Mouse (Mus musculus): Measurements from ENCODE around the gene Slc35f5. TPM values are rescaled to one million over a fixed set of nuclear protein-coding genes. Genes with fewer than 3 reads are reported as not detected.
"Not testable (repeated sequence)": the region's sequence is repeated elsewhere in the genome, so short reads cannot be mapped to it uniquely, and the experiment has no call there.

The Slc35f5 gene
- polyA plus RNA-seq, 1 experiment: 7.8 TPM

- H3K36me3 ChIP-seq (ENCODE audit: control insufficient read depth, insufficient read depth): no peaks in the 10 kb centered on the region
- no peaks in the 10 kb centered on the region for H3K79me2 ChIP-seq (ENCODE audit: control insufficient read depth, insufficient read depth)
- no peak overlapping the region for H3ac ChIP-seq (ENCODE audit: control insufficient read depth, insufficient read length, low read depth)
- TF ChIP-seq CEBPB (IDR thresholded peaks at IDR 0.05; ENCODE audit: low read depth) (no peak), MYOG (IDR thresholded peaks at IDR 0.05; ENCODE audit: control insufficient read depth, extremely low read depth, insufficient read length) (no peak), FOSL1 (IDR thresholded peaks at IDR 0.05; ENCODE audit: insufficient read depth, low read length, poor library complexity, severe bottlenecking) (no peak), CTCF (IDR thresholded peaks at IDR 0.05; ENCODE audit: control insufficient read depth, insufficient read depth, insufficient read length) (no peak), MYOD1 (IDR thresholded peaks at IDR 0.05; ENCODE audit: control insufficient read depth, insufficient read length, low read depth) (no peak), USF1 (IDR thresholded peaks at IDR 0.05; ENCODE audit: low read depth) (no peak), MAX (IDR thresholded peaks at IDR 0.05) (no peak)
- H3K27me3 ChIP-seq (ENCODE audit: control insufficient read depth, insufficient read depth, insufficient read length): no peaks in the 10 kb centered on the region
- H3K79me3 ChIP-seq (ENCODE audit: low read depth): no peaks in the 10 kb centered on the region
- H3K4me3 ChIP-seq (ENCODE audit: insufficient read depth, poor library complexity, severe bottlenecking): no peak overlapping the region
Measured at GRCm38 (mm10) chr1:125526666-125527004, 33.8 kb upstream of the Slc35f5 start.

DNA sequence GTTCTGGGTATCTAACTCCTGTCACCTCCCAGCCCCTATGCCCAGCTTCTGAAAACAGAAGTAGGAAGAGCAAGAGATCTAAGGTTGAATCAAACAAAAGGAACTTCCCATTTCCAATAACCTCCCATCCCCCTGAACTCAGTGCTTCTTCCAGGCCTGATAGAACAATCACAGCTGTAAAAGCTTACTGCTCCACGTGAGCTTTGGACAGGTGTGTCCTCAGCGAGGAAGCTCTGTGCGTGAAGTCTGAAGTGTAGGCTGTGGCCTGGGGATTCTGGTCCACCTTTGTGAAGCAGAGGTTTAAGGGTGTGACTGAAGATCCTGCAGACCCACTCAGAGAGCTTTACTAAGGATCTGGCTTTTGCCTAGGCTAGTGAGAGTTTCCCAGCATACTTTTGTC lies 33.0 kb upstream of the Slc35f5 start:
- H3K79me3 ChIP-seq (ENCODE audit: low read depth): no peaks in the 10 kb centered on the region
- no peaks in the 10 kb centered on the region for H3K36me3 ChIP-seq (ENCODE audit: control insufficient read depth, insufficient read depth)
- no peak overlapping the region for H3ac ChIP-seq (ENCODE audit: control insufficient read depth, insufficient read length, low read depth)
- no peaks in the 10 kb centered on the region for H3K79me2 ChIP-seq (ENCODE audit: control insufficient read depth, insufficient read depth)
- H3K27me3 ChIP-seq (ENCODE audit: control insufficient read depth, insufficient read depth, insufficient read length): no peaks in the 10 kb centered on the region
- TF ChIP-seq MYOG (IDR thresholded peaks at IDR 0.05; ENCODE audit: control insufficient read depth, extremely low read depth, insufficient read length): no peak
- no peak for TF ChIP-seq MAX (IDR thresholded peaks at IDR 0.05)
- TF ChIP-seq CTCF (IDR thresholded peaks at IDR 0.05; ENCODE audit: control insufficient read depth, insufficient read depth, insufficient read length): no peak
- no peak for TF ChIP-seq FOSL1 (IDR thresholded peaks at IDR 0.05; ENCODE audit: insufficient read depth, low read length, poor library complexity, severe bottlenecking)
- TF ChIP-seq CEBPB (IDR thresholded peaks at IDR 0.05; ENCODE audit: low read depth): no peak
- no peak for TF ChIP-seq MYOD1 (IDR thresholded peaks at IDR 0.05; ENCODE audit: control insufficient read depth, insufficient read length, low read depth)
- TF ChIP-seq USF1 (IDR thresholded peaks at IDR 0.05; ENCODE audit: low read depth): no peak
- H3K4me3 ChIP-seq (ENCODE audit: insufficient read depth, poor library complexity, severe bottlenecking): no peak overlapping the region

DNA sequence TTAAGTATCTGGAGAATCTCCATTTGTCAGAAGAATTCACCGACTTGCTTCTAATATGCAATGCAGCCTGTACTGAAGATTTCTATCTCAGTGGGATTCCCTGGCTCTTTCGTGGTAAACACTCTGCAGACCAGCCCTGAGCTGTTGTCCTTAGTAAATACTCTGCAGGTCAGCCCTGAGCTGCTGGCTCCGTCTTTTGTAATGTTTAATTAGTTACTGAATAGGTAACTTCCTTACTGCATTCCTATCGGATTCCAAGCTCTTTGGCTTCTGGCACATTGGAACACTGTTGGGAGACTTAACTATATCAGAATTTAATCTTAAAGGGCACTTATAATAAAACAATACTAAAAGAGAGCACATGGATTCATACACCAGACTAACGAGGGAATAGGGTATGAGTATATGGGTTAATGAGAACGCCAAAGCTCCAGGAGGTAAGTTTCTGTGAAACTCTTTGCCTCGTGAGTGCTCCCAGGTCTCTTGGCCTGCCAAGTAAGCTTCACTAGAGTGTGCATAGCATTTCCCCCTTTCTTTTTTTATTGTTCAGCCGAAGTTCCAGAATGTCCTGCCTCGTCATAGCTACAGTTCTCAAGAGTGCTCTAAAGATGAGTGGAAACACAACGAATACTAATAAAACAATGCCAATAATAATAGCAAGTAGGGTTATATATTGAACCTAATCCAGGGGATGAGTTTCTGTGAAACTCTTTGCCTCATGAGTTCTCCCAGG lies 27.0 kb upstream of the Slc35f5 start:
- not testable (repeated sequence) for H3ac ChIP-seq (ENCODE audit: control insufficient read depth, insufficient read length, low read depth); H3K79me3 ChIP-seq (ENCODE audit: low read depth); H3K4me3 ChIP-seq (ENCODE audit: insufficient read depth, poor library complexity, severe bottlenecking); H3K27me3 ChIP-seq (ENCODE audit: control insufficient read depth, insufficient read depth, insufficient read length); H3K79me2 ChIP-seq (ENCODE audit: control insufficient read depth, insufficient read depth); H3K36me3 ChIP-seq (ENCODE audit: control insufficient read depth, insufficient read depth)

DNA sequence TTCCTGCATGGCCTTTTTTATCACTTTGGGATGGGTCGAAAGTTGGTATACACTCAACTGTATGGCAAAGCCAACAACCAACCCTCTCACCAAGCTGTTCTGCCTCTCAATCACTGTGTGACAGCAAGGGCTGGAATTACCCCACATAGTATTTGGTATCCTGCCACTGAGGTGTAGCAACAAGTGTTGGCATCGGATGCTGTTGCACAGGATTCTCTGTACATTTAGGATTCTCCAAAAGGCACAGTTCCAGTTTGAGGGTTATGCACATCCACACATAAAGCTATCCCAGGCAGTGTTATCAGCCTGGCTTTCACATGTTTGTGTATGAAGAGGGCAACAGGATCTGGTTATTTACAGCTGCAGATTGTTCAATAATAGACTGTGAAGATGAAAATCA lies 23.3 kb upstream of the Slc35f5 start:
- Histone ChIP-seq H3K36me3 (ENCODE audit: control insufficient read depth, insufficient read depth) (no peaks in the 10 kb centered on the region), H3K79me3 (ENCODE audit: low read depth) (no peaks in the 10 kb centered on the region), H3ac (ENCODE audit: control insufficient read depth, insufficient read length, low read depth) (no peak overlapping the region), H3K27me3 (ENCODE audit: control insufficient read depth, insufficient read depth, insufficient read length) (no peaks in the 10 kb centered on the region), H3K79me2 (ENCODE audit: control insufficient read depth, insufficient read depth) (no peaks in the 10 kb centered on the region), H3K4me3 (ENCODE audit: insufficient read depth, poor library complexity, severe bottlenecking) (no peak overlapping the region)
- no peak for TF ChIP-seq FOSL1 (IDR thresholded peaks at IDR 0.05; ENCODE audit: insufficient read depth, low read length, poor library complexity, severe bottlenecking)
- TF ChIP-seq MYOG (IDR thresholded peaks at IDR 0.05; ENCODE audit: control insufficient read depth, extremely low read depth, insufficient read length): no peak
- TF ChIP-seq MAX (IDR thresholded peaks at IDR 0.05): no peak
- no peak for TF ChIP-seq CTCF (IDR thresholded peaks at IDR 0.05; ENCODE audit: control insufficient read depth, insufficient read depth, insufficient read length)
- TF ChIP-seq MYOD1 (IDR thresholded peaks at IDR 0.05; ENCODE audit: control insufficient read depth, insufficient read length, low read depth): no peak

DNA sequence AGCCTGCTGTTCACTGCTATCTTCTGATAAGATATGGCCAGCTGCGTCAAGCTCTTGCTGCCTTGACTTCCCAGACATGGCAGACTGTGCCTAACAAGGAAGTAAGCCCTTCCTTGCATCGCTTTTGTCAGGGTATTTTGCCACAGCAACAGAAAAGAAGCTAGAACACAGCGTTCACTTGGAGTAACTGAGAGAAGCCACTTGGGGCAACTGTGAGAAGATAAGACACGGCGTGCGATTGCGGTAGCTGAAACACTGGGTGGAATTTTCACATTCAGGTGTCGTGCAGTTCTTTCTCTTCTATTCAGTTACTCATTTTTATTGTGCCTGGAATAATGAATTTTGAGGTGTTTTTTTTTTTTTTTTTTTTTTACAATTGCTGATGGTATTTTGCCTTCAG lies 22.6 kb upstream of the Slc35f5 start:
- no peak for TF ChIP-seq USF1 (IDR thresholded peaks at IDR 0.05; ENCODE audit: low read depth)
- no peak for TF ChIP-seq MYOD1 (IDR thresholded peaks at IDR 0.05; ENCODE audit: control insufficient read depth, insufficient read length, low read depth)
- TF ChIP-seq CEBPB (IDR thresholded peaks at IDR 0.05; ENCODE audit: low read depth): no peak
- no peak for TF ChIP-seq MYOG (IDR thresholded peaks at IDR 0.05; ENCODE audit: control insufficient read depth, extremely low read depth, insufficient read length)
- no peak for TF ChIP-seq CTCF (IDR thresholded peaks at IDR 0.05; ENCODE audit: control insufficient read depth, insufficient read depth, insufficient read length)
- TF ChIP-seq FOSL1 (IDR thresholded peaks at IDR 0.05; ENCODE audit: insufficient read depth, low read length, poor library complexity, severe bottlenecking): no peak
- no peak for TF ChIP-seq MAX (IDR thresholded peaks at IDR 0.05)
- Histone ChIP-seq H3K79me3 (ENCODE audit: low read depth) (no peaks in the 10 kb centered on the region), H3ac (ENCODE audit: control insufficient read depth, insufficient read length, low read depth) (no peak overlapping the region), H3K27me3 (ENCODE audit: control insufficient read depth, insufficient read depth, insufficient read length) (no peaks in the 10 kb centered on the region), H3K4me3 (ENCODE audit: insufficient read depth, poor library complexity, severe bottlenecking) (no peak overlapping the region), H3K36me3 (ENCODE audit: control insufficient read depth, insufficient read depth) (no peaks in the 10 kb centered on the region), H3K79me2 (ENCODE audit: control insufficient read depth, insufficient read depth) (no peaks in the 10 kb centered on the region)

DNA sequence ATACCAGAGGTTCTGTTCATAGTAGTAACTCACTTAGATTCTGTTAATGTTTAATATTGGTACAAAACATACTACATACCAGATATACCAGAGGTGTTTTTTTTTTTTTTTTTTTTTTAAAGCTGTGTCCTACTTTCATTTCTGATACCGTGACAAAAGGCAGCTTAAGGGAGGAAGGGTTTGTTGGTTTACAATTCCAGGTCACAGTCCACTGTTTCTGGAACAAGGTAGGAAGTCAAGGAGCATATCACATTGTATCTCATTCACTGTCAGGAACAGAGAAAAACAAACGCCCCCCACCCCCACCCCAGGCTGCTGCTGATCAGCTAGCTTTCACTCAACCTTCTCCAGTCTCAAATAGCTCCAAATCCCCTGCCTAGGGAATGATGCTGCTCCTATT lies 21.1 kb upstream of the Slc35f5 start:
- Histone ChIP-seq H3K79me3 (ENCODE audit: low read depth) (no peaks in the 10 kb centered on the region), H3K36me3 (ENCODE audit: control insufficient read depth, insufficient read depth) (no peaks in the 10 kb centered on the region), H3ac (ENCODE audit: control insufficient read depth, insufficient read length, low read depth) (no peak overlapping the region), H3K79me2 (ENCODE audit: control insufficient read depth, insufficient read depth) (no peaks in the 10 kb centered on the region), H3K4me3 (ENCODE audit: insufficient read depth, poor library complexity, severe bottlenecking) (no peak overlapping the region), H3K27me3 (ENCODE audit: control insufficient read depth, insufficient read depth, insufficient read length) (no peaks in the 10 kb centered on the region)
- no peak for TF ChIP-seq MAX (IDR thresholded peaks at IDR 0.05)
- no peak for TF ChIP-seq FOSL1 (IDR thresholded peaks at IDR 0.05; ENCODE audit: insufficient read depth, low read length, poor library complexity, severe bottlenecking)
- TF ChIP-seq MYOD1 (IDR thresholded peaks at IDR 0.05; ENCODE audit: control insufficient read depth, insufficient read length, low read depth): no peak
- TF ChIP-seq USF1 (IDR thresholded peaks at IDR 0.05; ENCODE audit: low read depth): no peak
- no peak for TF ChIP-seq CEBPB (IDR thresholded peaks at IDR 0.05; ENCODE audit: low read depth)
- no peak for TF ChIP-seq CTCF (IDR thresholded peaks at IDR 0.05; ENCODE audit: control insufficient read depth, insufficient read depth, insufficient read length)
- TF ChIP-seq MYOG (IDR thresholded peaks at IDR 0.05; ENCODE audit: control insufficient read depth, extremely low read depth, insufficient read length): no peak

Data from C2C12 (cell line).